Mouse (Mus musculus) brain, embryonic 14.5 days (tissue): ENCODE measurements around the gene Tmem102. TPM values are rescaled to one million over a fixed set of nuclear protein-coding genes. Genes with fewer than 3 reads are reported as not detected.
A peak's percentile ranks its signal among the peaks of the same experiment; 100 is the strongest.

Source experiments
- DNase-seq: peaks from one replicate; pipeline ENCODE4 v3.0.0-alpha.2; 2011; ENCODE audit warnings: low read depth
- CTCF ChIP-seq: fragments of 200-500 bp; IDR thresholded peaks from 2 replicates; pipeline ENCODE4 v1.5.1; 2012; ENCODE audit warnings: inconsistent platforms, mild to moderate bottlenecking, moderate library complexity, borderline replicate concordance; ENCODE audit not compliant: insufficient read depth, insufficient read length; ENCODE audit errors: extremely low read depth
- POLR2A ChIP-seq: fragments of 200-500 bp; IDR thresholded peaks from 2 replicates; pipeline ENCODE4 v1.6.1; 2012; ENCODE audit warnings: mild to moderate bottlenecking, inconsistent platforms, borderline replicate concordance; ENCODE audit not compliant: poor library complexity, insufficient read depth, insufficient read length, severe bottlenecking; ENCODE audit errors: extremely low read depth
- polyA plus RNA-seq: library from polyadenylated mRNA; depleted of rRNA; stranded (reverse); fragments of >200 nt; gene quantifications from 2 replicates; pipeline ENCODE4 v1.2.3, GENCODE M21; 2012

Tmem102 gene
- polyA plus RNA-seq, 1 experiment: 0.36 TPM

- DNase-seq: no peak
- TF ChIP-seq CTCF (no peak), POLR2A (no peak)
These were observed 29.7 kb downstream of the Tmem102 start for GRCm38 (mm10) chr11:69775716-69776115.

- TF ChIP-seq POLR2A (no peak), CTCF (no peak)
- no peak for DNase-seq
These were observed 30.5 kb downstream of the Tmem102 start for GRCm38 (mm10) chr11:69774961-69775360.

GRCm38 (mm10) chr11:69767625-69767909 is 37.9 kb downstream of the Tmem102 start:
- DNase-seq: no peak
- TF ChIP-seq CTCF (no peak), POLR2A (no peak)

GRCm38 (mm10) chr11:69766872-69767624 is 38.4 kb downstream of the Tmem102 start:
- DNase-seq: no peak
- TF ChIP-seq POLR2A (no peak), CTCF (no peak)

- peak; percentile 70 for DNase-seq
These were observed 39.3 kb downstream of the Tmem102 start for GRCm38 (mm10) chr11:69766126-69766609.

GRCm38 (mm10) chr11:69765221-69766125 is 40.0 kb downstream of the Tmem102 start, which contains the start of gene Zbtb4:
TSS of gene Zbtb4 (plus strand) at chr11:69765912.
- DNase-seq: peak; percentile 31

More at GRCm38 (mm10) chr11:69766126-69766609, 39.3 kb downstream of the Tmem102 start:
- TF ChIP-seq POLR2A (0 out of 2 replicates have a peak, but pooled peaks have one; percentile 9), CTCF (no peak)

GRCm38 (mm10) chr11:69763551-69763950 is 41.9 kb downstream of the Tmem102 start:
- TF ChIP-seq CTCF (peak; percentile 20; the same call in 1 of the 2 replicates), POLR2A (no peak)
- no peak for DNase-seq

More at GRCm38 (mm10) chr11:69765221-69766125, 40.0 kb downstream of the Tmem102 start, which contains the start of gene Zbtb4:
- TF ChIP-seq CTCF (no peak), POLR2A (no peak)

- TF ChIP-seq CTCF (no peak), POLR2A (no peak)
- no peak for DNase-seq
These were observed 43.6 kb downstream of the Tmem102 start, which contains the start of gene Slc35g3 for GRCm38 (mm10) chr11:69761868-69762267. TSS of gene Slc35g3 (minus strand) at chr11:69761968.

GRCm38 (mm10) chr11:69760901-69761200 is 44.6 kb downstream of the Tmem102 start:
- no peak for DNase-seq
- TF ChIP-seq CTCF (no peak), POLR2A (no peak)

- peak; percentile 12 for DNase-seq
- TF ChIP-seq CTCF: no peak
- no peak for TF ChIP-seq POLR2A
These were observed 45.1 kb downstream of the Tmem102 start for GRCm38 (mm10) chr11:69760160-69760900.

GRCm38 (mm10) chr11:69758971-69759721 is 46.3 kb downstream of the Tmem102 start:
- DNase-seq: peak; percentile 98
- TF ChIP-seq CTCF (no peak), POLR2A (peak; percentile 23; the same call in 1 of the 2 replicates)
